Mouse (Mus musculus) limb, embryonic 14.5 days (tissue): ENCODE measurements around the gene Dock6. TPM values are rescaled to one million over a fixed set of nuclear protein-coding genes. Genes with fewer than 3 reads are reported as not detected.
"Not testable (repeated sequence)": the region's sequence is repeated elsewhere in the genome, so short reads cannot be mapped to it uniquely, and the experiment has no call there.

Experiments
- ATAC-seq: fragments of 200-750 bp; cut with Nextera tagmentation; 2 replicates; pipeline ENCODE4 v1.8.0; 2017; ENCODE audit warnings: low read depth, moderate number of reproducible peaks, moderate TSS enrichment; ENCODE audit not compliant: low FRiP score
- DNase-seq: peaks from one replicate; pipeline ENCODE4 v3.0.0-alpha.2; 2015; ENCODE audit warnings: low spot score
- H3K27ac ChIP-seq: fragments of 300-500 bp; sonication (generic); replicated peaks from 2 replicates; pipeline ENCODE4 v1.5.1; 2014; ENCODE audit warnings: low read depth, mild to moderate bottlenecking, low read length, moderate library complexity, mixed read lengths
- H3K27me3 ChIP-seq: fragments of 300-500 bp; sonication (generic); 2 replicates; pipeline ENCODE4 v1.6.1; 2014; ENCODE audit warnings: low read length, mixed read lengths; ENCODE audit not compliant: control insufficient read depth, insufficient read depth
- H3K36me3 ChIP-seq: fragments of 300-500 bp; sonication (generic); 2 replicates; pipeline ENCODE4 v1.6.1; 2014; ENCODE audit warnings: mild to moderate bottlenecking, low read length, moderate library complexity, mixed read lengths; ENCODE audit not compliant: control insufficient read depth, insufficient read depth
- H3K4me1 ChIP-seq: fragments of 300-500 bp; sonication (generic); 2 replicates; pipeline ENCODE4 v1.6.1; 2014; ENCODE audit warnings: antibody characterized with exemption, low read length, mixed read lengths; ENCODE audit not compliant: control insufficient read depth, insufficient read depth
- H3K4me2 ChIP-seq: fragments of 300-500 bp; sonication (generic); replicated peaks from 2 replicates; pipeline ENCODE4 v1.6.1; 2014; ENCODE audit warnings: low read depth, mild to moderate bottlenecking, low read length, moderate library complexity; ENCODE audit not compliant: severe bottlenecking
- H3K4me3 ChIP-seq: fragments of 300-500 bp; sonication (generic); replicated peaks from 2 replicates; pipeline ENCODE4 v1.5.1; 2014; ENCODE audit warnings: low read length
- H3K9ac ChIP-seq: fragments of 300-500 bp; sonication (generic); 2 replicates; pipeline ENCODE4 v1.6.1; 2014; ENCODE audit warnings: mild to moderate bottlenecking, low read depth, low read length, moderate library complexity; ENCODE audit not compliant: severe bottlenecking
- H3K9me3 ChIP-seq: fragments of 300-500 bp; sonication (generic); 2 replicates; pipeline ENCODE4 v1.6.1; 2016; ENCODE audit warnings: low read length; ENCODE audit not compliant: control insufficient read depth
- POLR2A ChIP-seq: fragments of 200-500 bp; IDR thresholded peaks from 2 replicates; pipeline ENCODE4 v1.8.0; 2012; ENCODE audit warnings: inconsistent platforms, mild to moderate bottlenecking, moderate library complexity, borderline replicate concordance; ENCODE audit not compliant: insufficient read depth, insufficient read length; ENCODE audit errors: extremely low read depth
- WGBS: fragments of 180-500 bp; shearing (Covaris S2); extraction: QIAGEN DNeasy Blood & Tissue Kit; methylation state at CpG from one replicate; pipeline ENCODE4 v1.1.7; 2014; 5-methylcytosine and 5-hydroxymethylcytosine counted together
- polyA plus RNA-seq, 2 experiments: library from polyadenylated mRNA; depleted of rRNA in 1 of 2; stranded (reverse) in 1 of 2; unstranded in 1 of 2; fragments of >200 nt; fragmentation: Nextera tagmentation in 1 of 2; extraction: Ambion mirVana in 1 of 2; gene quantifications; 2 replicates each; pipeline versions ENCODE4 v1.2.1 to v1.2.3; 2012 to 2014

Dock6 gene
- polyA plus RNA-seq, 2 experiments = 31.6 to 155 TPM

DNA sequence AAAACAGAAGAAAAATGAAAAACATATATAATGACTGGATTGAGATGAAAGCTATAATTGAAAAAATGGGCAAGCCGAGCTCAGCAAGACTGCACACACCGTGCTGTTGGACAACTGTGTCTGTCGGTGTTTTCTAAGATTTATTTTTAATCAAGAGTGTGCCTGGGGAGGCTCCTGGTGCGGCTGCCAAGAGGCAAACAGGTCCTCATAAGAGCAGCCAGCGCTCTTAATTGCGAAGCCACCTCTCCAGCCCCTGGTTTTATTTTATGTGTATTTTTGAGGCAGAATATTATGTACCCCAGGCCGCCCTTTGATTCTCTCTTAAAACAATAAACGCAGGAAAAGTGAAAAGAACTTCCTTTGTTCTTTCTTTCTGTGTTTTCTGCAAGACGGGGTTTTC lies 64.2 kb downstream of the Dock6 start:
- WGBS = 46% methylated on average over 9 of the region's 9 CpGs

DNA sequence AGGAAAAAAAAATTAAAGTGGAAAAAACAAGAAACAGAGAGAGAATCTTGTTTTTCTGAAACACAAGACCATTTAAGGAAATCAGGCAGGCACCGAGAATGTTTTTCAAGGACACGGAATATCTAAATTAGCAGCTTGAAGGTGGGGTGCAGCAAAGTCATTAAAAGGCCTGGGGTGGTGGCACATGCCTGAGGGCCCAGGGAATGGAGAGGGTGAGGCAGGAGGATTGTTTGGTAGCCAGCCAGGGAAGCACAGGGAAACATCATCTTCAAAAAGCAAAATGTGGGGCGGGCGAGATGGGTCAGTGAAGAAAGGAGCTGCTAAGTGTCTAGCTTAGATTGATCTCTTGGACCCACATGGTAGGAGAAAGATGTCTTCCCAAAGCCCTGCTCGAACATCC lies 64.8 kb downstream of the Dock6 start:
- ATAC-seq = no peak
- Histone ChIP-seq H3K9me3 (no peaks in the 10 kb centered on the region), H3K36me3 (peaks cover 90% of the 10 kb centered on the region), H3K9ac (no peak overlapping the region), H3K4me3 (no peak overlapping the region), H3K4me1 (peaks cover 8% of the 10 kb centered on the region; the same call in 1 of the 2 replicates), H3K4me2 (no peak overlapping the region), H3K27ac (no peak overlapping the region), H3K27me3 (no peaks in the 10 kb centered on the region)
- DNase-seq = no peak
- no peak for TF ChIP-seq POLR2A
- 63% methylated on average over 5 of the region's 5 CpGs for WGBS

More for the DNA sequence above, 64.2 kb downstream of the Dock6 start:
- no peak for DNase-seq
- ATAC-seq = no peak
- no peaks in the 10 kb centered on the region for H3K9me3 ChIP-seq
- H3K9ac ChIP-seq = no peak overlapping the region
- peaks cover 8% of the 10 kb centered on the region; the same call in 1 of the 2 replicates for H3K4me1 ChIP-seq
- no peak overlapping the region for H3K4me3 ChIP-seq
- no peak for TF ChIP-seq POLR2A
- no peak overlapping the region for H3K4me2 ChIP-seq
- no peaks in the 10 kb centered on the region for H3K27me3 ChIP-seq
- H3K27ac ChIP-seq = no peak overlapping the region
- peaks cover 93% of the 10 kb centered on the region for H3K36me3 ChIP-seq

DNA sequence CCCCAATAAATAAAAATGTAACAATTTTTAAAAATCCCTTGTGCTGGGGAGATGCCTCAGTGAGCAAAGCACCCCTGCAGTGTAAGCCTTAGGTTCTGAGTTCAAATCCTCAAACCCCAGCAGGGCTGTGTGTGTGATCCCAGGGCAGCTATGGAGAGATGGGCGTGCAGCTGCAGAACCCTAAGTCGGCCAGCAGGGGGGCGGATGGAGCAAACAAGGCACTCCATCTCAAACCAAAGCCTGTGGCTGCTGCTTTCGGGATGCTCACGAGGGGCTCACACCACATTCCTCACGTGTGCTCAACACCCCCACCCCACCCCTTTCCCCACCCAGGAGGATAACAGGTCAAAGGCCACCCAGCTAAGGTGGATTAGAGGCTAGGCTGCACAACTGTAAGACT lies 65.5 kb downstream of the Dock6 start:
- H3K9ac ChIP-seq = no peak overlapping the region
- H3K36me3 ChIP-seq = peaks cover 86% of the 10 kb centered on the region

DNA sequence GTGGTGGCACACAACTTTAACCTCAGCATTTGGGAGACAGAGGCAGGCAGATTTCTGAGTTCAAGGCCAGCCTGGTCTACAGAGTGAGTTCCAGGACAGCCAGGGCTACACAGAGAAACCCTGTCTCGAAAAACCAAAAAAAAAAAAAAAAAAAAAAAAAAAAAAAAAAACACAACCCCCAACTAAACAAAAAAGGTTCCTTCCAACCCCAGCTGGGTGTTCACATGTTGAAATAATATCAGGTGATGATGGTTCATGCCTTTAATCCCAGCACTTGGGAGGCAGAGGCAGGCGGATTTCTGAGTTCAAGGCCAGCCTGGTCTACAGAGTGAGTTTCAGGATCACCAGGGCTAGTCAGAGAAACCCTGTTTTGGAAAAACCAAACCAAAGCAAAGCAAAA lies 66.1 kb downstream of the Dock6 start:
- H3K4me3 ChIP-seq, H3K27ac ChIP-seq, H3K9ac ChIP-seq, H3K27me3 ChIP-seq, H3K9me3 ChIP-seq, ATAC-seq, H3K4me1 ChIP-seq, DNase-seq, H3K4me2 ChIP-seq: not testable (repeated sequence)
- 82% methylated on average over 1 of the region's 2 CpGs for WGBS
- peaks cover 86% of the 10 kb centered on the region for H3K36me3 ChIP-seq

More for the DNA sequence above, 65.5 kb downstream of the Dock6 start:
- ATAC-seq (peak; percentile 47; the same call in 1 of the 2 replicates), DNase-seq (no peak)
- Histone ChIP-seq H3K4me3 (no peak overlapping the region), H3K9me3 (no peaks in the 10 kb centered on the region), H3K27me3 (no peaks in the 10 kb centered on the region), H3K27ac (0 out of 2 replicates have a peak overlapping the region, but pooled peaks have one; percentile 33), H3K4me2 (no peak overlapping the region), H3K4me1 (peaks cover 8% of the 10 kb centered on the region; the same call in 1 of the 2 replicates)
- no peak for TF ChIP-seq POLR2A
- 11% methylated on average over 6 of the region's 6 CpGs for WGBS

DNA sequence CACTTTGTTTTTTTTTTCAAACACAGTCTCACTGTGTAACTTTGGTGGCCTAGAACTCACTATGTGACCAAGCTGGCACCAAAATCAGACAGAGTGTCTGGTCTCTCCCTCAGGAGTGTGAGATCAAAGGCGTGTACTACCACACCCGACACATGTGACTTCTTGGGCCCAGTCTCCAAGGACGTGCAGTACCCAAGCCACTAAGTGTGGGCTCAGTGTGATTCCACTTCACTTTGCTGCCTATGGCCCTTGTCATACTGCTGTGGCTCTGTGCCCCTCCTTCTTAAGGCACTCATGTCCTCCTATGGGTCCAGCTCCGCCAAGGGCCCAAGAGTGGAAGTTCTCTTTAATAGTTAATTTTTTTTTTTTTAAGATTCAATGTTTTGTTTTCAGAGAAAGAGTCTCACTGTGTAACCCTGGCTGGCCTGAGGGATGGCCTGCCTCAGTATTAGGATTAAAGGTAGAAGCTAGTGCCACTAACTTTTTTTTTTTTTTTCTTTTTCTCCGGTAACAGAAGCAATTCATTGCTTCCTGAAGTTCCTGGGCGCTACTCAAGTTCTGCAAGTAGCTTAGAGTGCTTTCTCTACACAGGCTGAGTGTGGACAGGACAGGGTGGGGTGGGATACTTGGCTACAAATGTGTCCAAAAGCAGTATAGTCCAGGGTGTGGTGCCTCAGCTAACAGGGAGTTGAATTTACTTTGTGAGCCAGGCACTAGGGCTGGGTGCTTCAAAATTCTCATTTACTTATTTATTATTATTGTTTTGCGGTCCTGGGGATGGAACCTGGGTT lies 67.7 kb downstream of the Dock6 start:
- Histone ChIP-seq H3K9me3 (no peaks in the 10 kb centered on the region), H3K4me1 (peaks cover 8% of the 10 kb centered on the region; the same call in 1 of the 2 replicates), H3K27ac (no peak overlapping the region), H3K9ac (no peak overlapping the region), H3K36me3 (peaks cover 88% of the 10 kb centered on the region), H3K4me2 (no peak overlapping the region), H3K27me3 (no peaks in the 10 kb centered on the region), H3K4me3 (no peak overlapping the region)
- DNase-seq = no peak
- ATAC-seq = no peak
- WGBS = 89% methylated on average over 7 of the region's 7 CpGs
- TF ChIP-seq POLR2A = no peak
